Mouse (Mus musculus) cerebellum, postnatal 36 days (tissue): ENCODE measurements around the gene Acbd4.

ENCODE experiments used
- DNase-seq, 2 experiments: peaks; one replicate each; pipeline ENCODE4 v3.0.0; 2021 to 2022; ENCODE audit warnings: mixed read lengths in 2 of 2

Acbd4 gene

GRCm38 (mm10) chr11:103093306-103093705 lies 8.2 kb upstream of the Acbd4 start:
- DNase-seq = no peak

GRCm38 (mm10) chr11:103093862-103094833 lies 7.3 kb upstream of the Acbd4 start:
- no peak for DNase-seq

GRCm38 (mm10) chr11:103095107-103095670 lies 6.3 kb upstream of the Acbd4 start:
- no peak for DNase-seq

GRCm38 (mm10) chr11:103095801-103096200 lies 5.7 kb upstream of the Acbd4 start:
- no peak for DNase-seq

GRCm38 (mm10) chr11:103096979-103097894 lies 4.2 kb upstream of the Acbd4 start:
- no peak for DNase-seq

- DNase-seq = peak in 1 of 2 experiments; percentile 15
Measured at GRCm38 (mm10) chr11:103098531-103099190, 2.8 kb upstream of the Acbd4 start.

- DNase-seq = no peak
Measured at GRCm38 (mm10) chr11:103099352-103099940, 2.0 kb upstream of the Acbd4 start.

- peak in 1 of 2 experiments; percentile 13 for DNase-seq
Measured at GRCm38 (mm10) chr11:103100361-103100760, 1.1 kb upstream of the Acbd4 start.

- DNase-seq = peak; percentile 69 to 78
Measured at GRCm38 (mm10) chr11:103101866-103102501, 502 bp downstream of the Acbd4 start.

- peak; percentile 99 for DNase-seq
Measured at GRCm38 (mm10) chr11:103102725-103103349, 1.4 kb downstream of the Acbd4 start.

- DNase-seq = no peak
Measured at GRCm38 (mm10) chr11:103103621-103104020, 2.1 kb downstream of the Acbd4 start.

GRCm38 (mm10) chr11:103104469-103104868 lies 3.0 kb downstream of the Acbd4 start:
- DNase-seq = no peak

- no peak for DNase-seq
Measured at GRCm38 (mm10) chr11:103105180-103105725, 3.8 kb downstream of the Acbd4 start.

- no peak for DNase-seq
Measured at GRCm38 (mm10) chr11:103105810-103106209, 4.3 kb downstream of the Acbd4 start.

- DNase-seq = no peak
Measured at GRCm38 (mm10) chr11:103106386-103106785, 4.9 kb downstream of the Acbd4 start.

GRCm38 (mm10) chr11:103111301-103111700 lies 9.8 kb downstream of the Acbd4 start:
- no peak for DNase-seq

GRCm38 (mm10) chr11:103111881-103112551 lies 10.5 kb downstream of the Acbd4 start:
- peak; percentile 43 to 49 for DNase-seq

- no peak for DNase-seq
Measured at GRCm38 (mm10) chr11:103112552-103112912, 11.1 kb downstream of the Acbd4 start.

GRCm38 (mm10) chr11:103113005-103113404 lies 11.5 kb downstream of the Acbd4 start:
- DNase-seq = no peak

GRCm38 (mm10) chr11:103113771-103114170 lies 12.3 kb downstream of the Acbd4 start:
- DNase-seq = no peak
